Mouse (Mus musculus) frontal cortex, postnatal 10 days (tissue): ENCODE results near the gene Nudcd3.

Experiments used
- DNase-seq, 2 experiments: peaks; one replicate each; pipeline ENCODE4 v3.0.0; 2022; ENCODE audit warnings: low spot score in 2 of 2, mixed read lengths in 1 of 2

The Nudcd3 gene

DNA sequence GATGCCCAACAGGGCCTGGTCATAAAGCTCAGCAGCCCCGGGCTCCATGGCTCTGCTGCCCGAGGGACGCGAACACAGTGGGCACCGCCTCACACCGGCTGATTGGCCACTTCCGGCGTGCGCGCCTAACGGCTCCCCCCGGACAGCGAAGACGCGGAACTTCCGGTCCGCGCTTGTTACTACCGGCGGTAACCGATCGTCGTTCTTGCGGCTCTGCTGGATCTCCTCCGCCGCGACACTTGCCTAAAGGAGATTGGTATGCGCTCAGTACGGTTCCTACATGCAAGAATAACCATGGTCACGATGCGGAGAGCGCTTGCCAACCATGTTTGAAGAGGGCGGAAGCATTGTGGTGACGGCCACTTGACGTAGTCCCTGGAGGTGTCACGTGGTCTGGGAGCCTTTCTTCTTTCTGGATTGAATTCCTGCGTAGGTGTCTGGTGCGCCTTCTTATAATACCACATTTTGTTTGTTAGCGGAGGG lies at the start of gene Nudcd3:
Gene Nudcd3 (minus strand): TSS at position 329 of the 483 bp plus-strand sequence.
- DNase-seq: peak; percentile 84 to 86

DNA sequence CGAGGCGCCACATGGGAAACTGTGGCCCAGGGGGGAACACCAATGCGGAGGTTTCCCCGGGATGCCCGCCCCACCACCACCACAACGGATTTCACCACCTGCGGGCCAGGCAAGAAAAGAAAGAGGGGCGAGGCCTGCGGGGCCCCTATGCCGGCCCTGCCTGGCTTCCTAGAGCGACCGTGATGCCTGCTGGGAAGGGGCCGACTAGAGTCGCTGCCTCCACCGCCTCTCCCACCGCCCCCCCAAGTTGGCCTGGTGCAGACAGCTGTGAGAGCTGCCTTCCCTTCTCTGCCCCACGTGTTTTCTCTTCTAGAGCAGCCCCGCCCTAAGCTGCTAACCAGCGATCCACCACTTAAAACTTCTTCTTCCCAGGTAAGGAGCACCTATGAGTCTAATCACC lies 44.5 kb upstream of the Nudcd3 start:
- DNase-seq: no peak

DNA sequence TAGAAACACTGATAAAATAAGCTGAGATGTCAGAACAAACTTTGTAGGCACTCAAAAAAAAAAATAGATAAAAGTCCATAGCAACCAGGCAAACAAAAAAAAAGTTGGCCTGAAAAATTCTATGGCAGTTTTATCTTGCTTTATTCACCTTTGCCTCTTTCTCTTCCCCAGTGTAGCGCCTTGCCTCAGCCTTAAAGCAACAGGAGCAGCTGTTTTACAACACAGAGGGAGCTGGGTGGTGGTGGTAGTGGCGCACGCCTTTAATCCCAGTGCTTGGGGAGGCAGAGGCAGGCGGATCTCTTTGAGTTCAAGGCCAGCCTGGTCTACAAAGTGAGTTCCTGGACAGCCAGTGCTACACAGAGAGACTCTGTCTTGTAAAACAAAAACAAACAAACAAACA lies 32.8 kb upstream of the Nudcd3 start:
- DNase-seq: no peak

DNA sequence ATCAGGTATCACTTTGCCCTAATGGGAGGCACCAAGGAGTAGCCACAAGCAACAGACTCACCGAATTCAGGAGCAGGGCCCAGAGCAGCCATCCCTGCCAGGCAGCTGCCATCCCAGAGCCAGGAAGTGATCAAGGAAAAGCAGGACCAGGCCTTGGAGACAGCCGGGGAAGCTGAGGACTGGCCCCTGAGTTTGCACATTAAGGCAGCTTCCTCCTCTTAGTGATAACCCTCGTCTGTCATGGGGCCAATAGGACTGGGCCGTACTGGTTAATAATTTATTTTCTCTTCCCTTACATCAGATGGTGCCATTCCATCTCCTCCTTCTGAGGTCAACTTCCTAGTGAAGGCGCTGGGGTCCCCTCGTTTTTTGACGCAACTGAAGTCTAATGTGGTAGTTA lies 29.8 kb upstream of the Nudcd3 start, which contains the start of gene Npc1l1:
Gene Npc1l1 (minus strand): TSS at position 132 of the 400 bp plus-strand sequence.
- no peak for DNase-seq

DNA sequence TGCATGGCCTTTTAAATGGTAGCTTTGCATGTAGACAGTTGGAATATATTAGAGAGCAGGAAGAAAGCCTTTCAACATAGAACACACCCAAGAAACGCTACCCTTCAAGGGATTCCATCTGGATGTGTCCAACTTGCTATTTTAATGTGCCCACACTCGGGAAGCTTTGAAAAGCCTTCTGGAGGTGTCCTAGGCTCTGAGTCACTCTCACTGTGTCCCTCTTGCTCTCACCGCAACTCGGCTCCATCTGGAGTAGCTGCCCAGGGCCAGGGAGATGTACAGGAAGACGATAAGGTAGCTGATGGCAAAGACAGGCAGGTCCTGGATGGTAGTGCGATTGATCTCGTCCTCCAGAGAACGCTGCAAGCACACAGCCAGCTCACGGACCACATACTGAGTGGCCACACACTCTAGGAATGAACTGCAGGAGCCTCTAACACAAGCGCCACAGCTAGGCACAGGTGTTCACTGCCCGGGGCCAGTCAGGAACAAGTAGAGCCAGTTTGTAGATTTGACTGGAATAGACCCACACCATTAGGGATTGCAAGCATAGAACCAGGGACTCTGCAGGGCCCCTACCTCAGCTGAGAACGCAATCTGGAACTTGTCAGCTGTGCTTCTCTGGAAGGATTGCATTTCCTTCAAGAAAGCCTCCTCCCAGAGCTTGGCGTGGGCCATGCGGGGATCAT lies 24.5 kb upstream of the Nudcd3 start:
- DNase-seq: no peak

DNA sequence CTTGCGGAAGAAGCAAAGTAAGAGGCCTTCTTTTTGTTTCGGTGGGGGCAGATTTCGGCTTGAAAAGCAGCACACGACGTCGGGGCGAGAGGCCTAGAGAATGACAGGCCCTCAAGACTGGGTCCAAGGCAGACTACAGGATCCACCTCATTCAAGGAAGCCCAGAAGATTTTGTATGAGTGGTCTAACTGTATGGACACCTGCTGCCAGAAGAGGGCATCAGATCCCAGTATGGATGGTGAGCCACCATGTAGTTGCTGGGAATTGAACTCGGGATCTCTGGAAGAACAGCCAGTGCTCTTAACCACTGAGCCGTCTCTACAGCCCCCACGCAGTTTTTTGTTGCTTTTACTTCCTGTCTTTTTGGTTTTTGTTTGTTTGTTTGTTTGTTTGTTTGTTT lies 22.0 kb upstream of the Nudcd3 start:
- no peak for DNase-seq

DNA sequence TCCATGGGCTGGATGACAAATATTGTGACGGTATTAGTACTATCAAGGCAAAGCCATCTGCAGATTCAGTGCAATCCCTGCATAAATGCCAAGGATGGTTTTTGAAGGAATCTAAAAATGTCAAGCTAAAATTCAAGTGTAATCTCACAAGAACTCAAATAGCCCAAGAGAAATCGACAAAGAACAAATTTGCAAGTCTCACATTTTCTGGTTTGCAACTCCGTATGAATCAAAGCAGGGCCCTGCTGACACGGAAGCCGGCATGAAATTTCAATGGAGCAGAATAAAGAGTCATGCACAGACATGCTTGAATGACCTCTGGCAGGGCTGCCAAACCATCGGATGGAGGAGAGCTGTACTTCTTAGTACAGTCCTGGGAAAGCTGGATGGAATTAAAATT lies 19.8 kb upstream of the Nudcd3 start:
- DNase-seq: no peak

DNA sequence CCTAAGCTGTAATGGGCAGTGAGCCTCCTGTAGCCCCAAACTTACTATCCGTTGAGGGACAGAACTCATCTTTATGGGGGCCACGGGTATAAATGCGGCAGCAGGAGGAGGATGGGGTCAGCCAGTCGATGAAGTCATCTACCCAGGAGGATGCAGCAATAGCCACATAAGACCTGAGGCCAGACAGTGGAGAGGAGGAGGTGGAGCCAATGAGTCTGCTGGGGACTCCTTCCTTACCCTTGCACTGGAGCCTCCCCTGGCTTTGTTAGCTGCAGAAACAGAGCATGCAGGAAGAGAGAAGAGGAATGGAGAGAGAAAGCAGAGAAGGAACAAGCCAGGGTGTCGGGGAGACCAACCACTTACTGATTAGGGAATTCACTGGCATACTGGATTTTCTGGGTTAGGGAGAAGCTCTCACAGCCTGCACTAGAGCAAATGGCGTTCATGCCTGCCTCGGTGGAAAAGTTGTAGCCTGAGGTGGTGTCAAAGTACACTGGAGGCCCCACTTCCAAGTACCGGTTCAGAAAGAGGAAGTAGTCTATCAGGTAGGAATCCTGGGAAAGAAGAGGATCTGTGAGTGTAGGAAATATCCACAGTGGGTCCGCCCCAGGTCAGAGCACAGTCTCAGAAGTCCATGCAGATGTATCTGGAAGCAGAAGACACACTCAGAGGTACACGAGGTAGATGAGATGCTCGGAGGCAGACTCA lies 18.1 kb upstream of the Nudcd3 start:
- DNase-seq: no peak

DNA sequence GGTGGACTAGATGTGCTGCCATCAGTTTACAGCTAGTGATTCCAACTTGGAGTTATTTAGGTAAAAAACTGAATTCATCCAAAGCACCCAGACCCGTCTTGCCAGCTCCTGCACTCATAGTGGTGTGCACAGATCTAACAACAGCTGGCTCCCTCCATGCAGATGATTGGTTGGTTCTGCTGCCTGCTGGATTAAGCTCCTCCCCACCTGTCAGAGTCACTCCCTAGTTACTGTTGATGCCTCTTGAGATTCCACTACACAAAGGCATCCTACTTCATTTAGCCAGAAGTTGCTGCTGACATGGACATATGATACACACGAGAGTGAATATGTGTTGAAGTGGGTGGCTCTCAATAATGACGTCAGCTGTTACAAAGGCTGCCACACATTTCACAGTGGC lies 16.6 kb upstream of the Nudcd3 start:
- no peak for DNase-seq

DNA sequence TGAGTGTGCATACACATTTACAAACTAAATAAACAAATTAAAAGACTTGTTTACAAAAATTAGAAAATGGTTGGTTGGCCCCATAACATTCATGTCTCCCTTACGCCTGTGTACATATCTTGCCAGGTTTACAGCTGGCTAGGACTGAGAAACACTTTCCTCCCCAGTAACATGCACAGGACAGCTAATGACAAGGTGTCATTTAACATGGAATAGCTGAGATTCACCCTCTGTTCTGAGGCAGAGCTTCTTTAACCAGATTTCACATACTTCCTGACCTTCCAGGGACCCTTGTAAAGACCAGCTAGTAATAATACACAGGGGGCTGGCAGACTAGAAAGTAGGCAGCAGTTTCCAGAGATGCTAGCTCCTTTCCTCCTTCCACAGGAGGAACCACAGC lies 7.9 kb upstream of the Nudcd3 start:
- no peak for DNase-seq

DNA sequence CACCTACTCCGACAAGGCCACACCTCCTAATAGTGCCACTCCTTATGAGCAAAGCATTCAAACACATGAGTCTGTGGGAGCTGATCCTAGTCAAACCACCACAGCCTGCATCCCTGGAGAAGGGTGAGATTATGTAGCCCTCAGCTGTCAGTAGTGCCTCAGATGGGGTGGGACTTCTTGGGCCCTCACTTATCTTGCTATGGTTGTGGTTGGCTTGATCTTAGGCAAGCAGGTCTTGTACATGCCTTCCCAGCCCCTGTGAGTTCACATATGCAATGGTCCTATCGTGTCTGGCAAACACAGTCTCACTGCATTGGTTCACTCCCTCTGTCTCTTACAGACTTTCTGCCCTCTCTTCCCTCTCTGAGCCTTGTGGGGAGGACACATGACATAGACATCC lies 6.9 kb upstream of the Nudcd3 start:
- DNase-seq: no peak

DNA sequence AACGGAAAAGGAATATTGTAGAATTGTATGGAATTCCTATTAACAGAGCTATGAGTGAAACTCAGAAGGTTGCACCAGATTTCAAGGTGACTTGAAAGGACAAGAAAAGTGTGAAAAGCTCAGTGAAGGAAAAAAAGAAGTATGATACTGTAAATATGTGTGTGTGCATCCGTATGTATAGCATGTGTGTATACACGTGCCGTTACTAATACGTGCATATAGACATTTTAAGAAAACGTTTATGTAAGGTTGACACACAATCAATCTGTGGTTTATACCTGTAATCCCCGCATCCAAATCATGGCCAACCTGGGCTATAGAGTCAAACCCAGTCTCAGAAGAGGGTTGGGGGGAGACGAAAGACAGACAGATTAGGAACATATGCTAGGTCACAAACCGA lies 355 bp upstream of the Nudcd3 start:
- no peak for DNase-seq

DNA sequence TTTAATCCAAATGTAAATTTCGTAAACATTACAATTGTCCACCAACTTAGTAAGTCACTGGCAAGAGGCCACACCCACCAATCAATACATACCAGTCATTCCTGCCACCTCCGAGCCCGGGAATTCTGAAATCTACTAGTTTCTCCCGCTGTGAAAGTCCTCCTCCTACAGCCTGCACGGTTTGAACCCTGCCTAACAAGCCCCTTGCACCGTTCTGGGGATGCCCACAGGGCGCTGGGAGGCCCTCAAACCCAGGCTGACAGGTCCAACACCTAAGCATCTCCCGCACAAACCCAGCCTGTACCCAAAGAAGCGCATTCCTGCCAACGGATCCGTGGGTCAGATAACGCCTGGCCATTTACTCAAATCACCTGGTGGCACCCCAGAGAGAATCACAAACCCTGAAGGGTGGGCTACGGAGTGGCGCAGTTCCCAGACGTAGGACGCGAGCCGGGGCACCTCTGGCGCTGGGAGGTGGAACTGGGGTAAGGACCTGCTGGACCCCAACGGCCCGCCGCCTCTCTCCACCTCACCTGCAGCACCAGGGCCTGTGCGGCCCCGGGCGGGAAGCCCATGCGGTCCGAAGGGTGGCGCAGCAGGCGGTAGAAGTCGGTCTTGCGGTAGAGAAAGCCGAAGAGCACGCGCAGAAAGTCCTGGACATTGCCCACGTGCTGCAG lies 667 bp downstream of the Nudcd3 start, which contains the start of gene A730071L15Rik:
Gene A730071L15Rik (plus strand): TSS at position 620 of the 677 bp plus-strand sequence.
- no peak for DNase-seq

DNA sequence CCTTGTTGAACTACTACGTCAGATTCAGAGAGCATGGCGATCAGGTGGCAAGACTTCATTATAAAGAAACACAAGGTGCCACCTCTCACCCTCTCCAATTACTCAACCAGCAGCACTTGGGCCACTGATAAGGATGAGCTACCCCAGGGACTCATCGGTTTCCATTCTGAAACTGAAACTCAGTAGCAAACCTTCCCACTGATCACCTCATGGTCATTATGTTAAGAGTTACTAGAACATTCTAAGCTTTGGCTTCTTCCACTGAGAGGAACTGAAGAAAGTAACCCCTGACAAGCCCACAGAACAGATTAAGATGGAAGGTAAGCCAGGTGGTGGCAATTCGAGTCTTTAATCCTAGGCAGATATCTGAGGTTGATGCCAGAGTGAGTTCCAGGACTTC lies 1.8 kb downstream of the Nudcd3 start:
- no peak for DNase-seq

DNA sequence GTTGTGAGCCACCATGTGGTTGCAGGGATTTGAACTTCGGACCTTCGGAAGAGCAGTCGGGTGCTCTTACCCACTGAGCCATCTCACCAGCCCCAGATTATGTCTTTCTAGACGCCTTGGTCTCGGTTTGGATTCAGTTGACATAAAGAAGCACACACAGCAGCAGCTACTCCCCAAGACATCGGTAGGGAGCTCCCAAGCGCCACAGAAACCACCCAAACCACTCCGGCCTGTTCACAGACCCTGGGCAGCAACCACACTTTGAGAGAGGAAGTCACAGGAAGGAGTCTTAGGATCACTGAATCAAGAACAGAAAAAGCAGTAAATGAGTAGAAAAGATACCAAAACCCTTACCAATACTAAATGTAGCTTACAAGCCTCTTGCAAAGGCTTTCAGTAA lies 3.4 kb downstream of the Nudcd3 start:
- DNase-seq: no peak

DNA sequence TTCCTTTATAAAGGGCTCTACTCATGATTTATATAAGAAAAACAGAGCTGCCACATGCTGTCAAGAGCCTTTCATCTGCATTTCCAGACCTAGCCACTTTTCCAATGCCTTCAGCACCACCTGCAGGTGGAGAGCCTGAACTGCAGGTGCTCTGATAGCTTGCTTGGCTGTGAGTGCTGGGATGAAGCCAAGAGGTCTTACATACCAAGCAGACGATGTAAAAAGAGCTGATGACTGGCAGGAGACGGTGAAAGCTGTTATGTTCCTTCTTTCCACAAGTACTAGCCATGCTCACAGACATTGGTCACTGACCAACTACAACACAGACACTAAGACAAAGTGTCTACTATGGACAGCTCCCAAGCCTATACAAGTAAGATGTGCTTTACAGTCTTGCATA lies 12.3 kb downstream of the Nudcd3 start:
- peak; percentile 83 to 89 for DNase-seq

DNA sequence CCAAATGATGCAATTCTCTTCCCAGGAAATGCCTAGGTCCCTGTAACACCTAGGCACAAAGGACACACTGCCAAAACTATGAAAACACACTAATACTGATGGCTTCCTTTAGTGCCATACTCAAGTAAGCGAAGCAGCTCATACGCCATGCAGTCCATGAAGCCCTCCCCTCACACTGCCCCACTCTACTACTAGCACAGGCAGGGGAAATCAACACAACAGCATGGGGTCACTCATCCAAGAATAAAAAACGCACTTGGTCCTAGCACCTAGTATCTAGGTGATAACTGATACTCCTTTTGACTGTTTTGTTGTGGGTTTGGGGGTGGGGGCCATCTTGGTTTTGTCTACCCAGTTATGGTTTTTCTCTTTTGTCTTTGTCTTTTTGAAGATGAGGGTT lies 12.8 kb downstream of the Nudcd3 start:
- DNase-seq: no peak

DNA sequence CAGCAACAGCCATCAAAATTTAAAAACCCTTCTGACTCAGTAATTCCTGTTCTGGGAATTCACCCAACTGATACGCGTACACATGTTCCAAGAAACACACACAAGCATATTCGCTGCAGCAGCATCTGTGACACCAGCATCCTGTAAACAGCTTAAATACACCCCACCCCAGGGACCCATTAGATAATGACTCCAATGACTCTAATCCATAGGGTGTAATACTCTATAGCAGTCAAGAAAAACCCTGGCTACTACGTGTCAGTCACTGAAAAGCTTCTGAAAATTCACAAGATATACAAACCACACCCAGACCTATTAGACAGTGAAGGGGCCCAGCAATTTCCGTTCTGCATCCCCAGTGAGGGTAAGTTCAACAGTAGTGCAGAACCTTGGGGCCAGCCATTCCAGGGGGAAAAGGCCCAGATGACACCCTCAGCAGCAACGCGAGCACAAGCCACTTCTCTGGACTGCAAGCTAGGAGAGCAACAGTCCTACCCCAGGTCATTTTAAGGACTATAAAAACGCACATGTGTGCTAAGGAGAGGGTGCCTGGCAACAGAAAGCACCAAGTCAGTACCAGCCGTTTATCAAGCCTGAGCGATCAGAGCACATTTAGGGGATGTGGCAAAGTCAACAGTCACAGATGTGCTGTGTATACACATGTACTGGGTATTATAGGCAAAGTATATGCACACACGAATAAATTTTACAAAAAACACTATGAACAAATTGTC lies 15.8 kb downstream of the Nudcd3 start:
- DNase-seq: no peak

DNA sequence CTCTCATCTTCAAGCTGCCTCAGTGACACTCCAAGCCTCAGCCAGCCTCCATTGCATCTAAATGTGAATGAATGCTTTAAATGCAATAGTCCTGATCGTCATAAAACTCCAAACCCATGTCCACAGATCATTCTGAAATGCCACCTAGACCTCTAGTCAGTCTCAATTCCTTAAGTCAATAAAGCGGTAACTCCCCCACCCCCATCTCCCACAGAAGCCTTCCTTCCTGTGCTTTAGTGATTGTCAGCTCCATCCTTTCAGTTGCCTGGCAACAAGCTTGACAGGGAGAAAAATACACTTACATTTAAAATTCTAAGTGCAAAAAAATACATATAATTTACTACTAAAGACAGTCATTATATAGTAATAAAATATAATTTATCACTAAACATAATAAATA lies 17.0 kb downstream of the Nudcd3 start:
- no peak for DNase-seq

DNA sequence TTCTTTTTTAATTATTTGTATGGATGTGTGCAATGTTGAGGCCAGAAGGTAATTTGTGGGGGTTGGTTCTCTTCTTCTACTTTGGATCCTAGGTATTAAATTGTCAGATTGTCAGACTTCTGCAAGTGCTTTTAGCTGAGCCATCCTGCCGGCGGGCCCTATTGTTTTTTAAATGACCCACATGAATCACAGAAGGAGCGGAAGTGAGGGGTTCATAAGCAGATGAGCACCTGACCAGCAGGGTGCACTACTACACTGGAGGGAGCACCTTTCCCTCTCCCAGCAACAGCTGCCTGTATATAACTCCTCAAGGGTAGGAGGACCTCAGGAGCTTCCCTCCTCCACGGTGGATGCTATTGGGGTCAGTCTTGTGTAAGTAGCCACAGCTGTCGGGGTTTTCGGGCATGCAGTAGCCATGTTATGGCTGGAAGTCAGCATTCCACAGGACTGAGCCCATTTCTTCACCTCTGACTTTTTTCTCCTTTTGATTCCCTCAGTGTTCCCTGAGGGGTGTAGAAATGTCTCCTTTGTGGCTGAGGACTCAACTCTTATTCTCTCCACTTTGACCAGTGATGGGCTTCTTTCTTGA lies 19.3 kb downstream of the Nudcd3 start:
- DNase-seq: no peak

DNA sequence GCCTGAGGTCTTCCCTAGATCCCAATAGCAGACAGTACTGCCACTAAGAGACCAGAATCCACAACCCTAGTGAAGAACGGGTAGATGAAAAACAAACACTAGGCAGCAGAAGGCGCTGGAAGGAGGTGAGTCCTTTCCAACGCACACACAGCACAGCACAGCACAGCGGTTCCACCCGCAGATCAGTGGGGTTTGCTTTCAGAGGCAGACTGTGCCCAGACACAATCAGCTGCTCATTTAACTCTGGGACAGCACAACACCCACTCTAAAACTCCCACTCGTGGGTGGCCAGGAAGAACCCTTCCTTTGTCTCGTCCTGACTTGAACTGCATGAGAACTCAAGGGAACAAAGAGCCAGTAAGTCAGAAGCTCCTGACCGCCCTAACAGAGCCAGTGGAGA lies 21.0 kb downstream of the Nudcd3 start:
- no peak for DNase-seq
